7 mouse cellular contexts compared by ENCODE assay signal in the genomic region with DNA sequence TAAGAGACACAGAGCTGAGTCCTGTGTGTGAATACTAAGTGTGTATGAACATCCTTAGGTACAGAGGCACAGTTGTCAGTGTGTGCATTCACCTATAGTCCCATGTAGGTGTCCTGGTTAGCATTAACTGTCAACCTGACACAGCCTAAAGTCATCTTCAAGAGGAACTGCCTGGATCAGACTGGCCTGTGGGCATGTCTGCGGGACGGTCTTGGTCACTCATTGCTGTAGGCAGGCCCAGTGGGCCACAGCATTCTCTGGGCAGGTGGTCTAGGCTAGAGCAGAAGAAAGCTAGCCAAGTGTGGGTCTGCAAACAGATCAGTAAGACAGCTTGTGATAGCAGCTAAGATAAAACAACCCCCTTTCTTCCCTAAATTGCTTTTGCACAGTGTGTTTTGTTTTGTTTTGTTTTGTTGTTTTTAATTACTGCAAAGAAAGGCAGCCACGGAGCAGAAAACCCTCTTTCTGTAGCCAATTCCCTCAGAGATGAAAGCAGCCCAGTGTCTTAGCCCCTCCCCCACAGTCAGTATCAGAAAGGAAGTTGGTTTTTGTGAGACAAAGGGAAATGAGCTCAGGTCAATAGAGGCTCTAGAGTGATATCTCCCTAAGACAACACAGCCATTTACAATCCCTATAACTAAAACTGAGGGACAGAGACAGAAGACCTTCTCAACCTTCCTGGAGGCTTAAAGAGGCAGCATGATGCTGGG.
DNase-seq lines count a peak whose midpoint lies in the region; ATAC-seq and TF ChIP-seq lines count a peak whose summit lies in the region.

No protein-coding gene starts in this region.

- no peak overlapping the region for H3K27ac ChIP-seq in intestine, embryonic 14.5 days (ENCODE audit: low read depth)
- H3K27ac ChIP-seq in intestine, postnatal 0 days (ENCODE audit: low read depth, low read length): no peak overlapping the region
- H3K27ac ChIP-seq in embryonic facial prominence, embryonic 10.5 days (replicated peaks): peak overlapping the region; percentile 63; the same call in 1 of the 2 replicates

- 49% methylated on average over 3 of the region's 3 CpGs for WGBS in intestine, embryonic 14.5 days
- WGBS in intestine, postnatal 0 days: 55% methylated on average over 3 of the region's 3 CpGs
- WGBS in embryonic facial prominence, embryonic 10.5 days: 48% methylated on average over 3 of the region's 3 CpGs

- no peak overlapping the region for H3K9ac ChIP-seq in intestine, embryonic 14.5 days (ENCODE audit: low read length)
- no peak overlapping the region for H3K9ac ChIP-seq in intestine, postnatal 0 days (ENCODE audit: low read depth, low read length)

- 0 out of 2 replicates have a peak, but pooled peaks have one; percentile 12 for ATAC-seq in intestine, embryonic 14.5 days (replicated peaks; ENCODE audit: low FRiP score, low TSS enrichment, low read depth)
- no peak for ATAC-seq in intestine, postnatal 0 days
- ATAC-seq in CD4-positive, CD25-positive, alpha-beta regulatory T cell, adult 4 months: peak; percentile 43
- 0 out of 2 replicates have a peak, but pooled peaks have one; percentile 19 for ATAC-seq in megakaryocyte progenitor cell, adult 5-6 weeks (replicated peaks; ENCODE audit: poor library complexity)

- H3K9me3 ChIP-seq in intestine, embryonic 14.5 days (ENCODE audit: control insufficient read depth, low read length): no peaks in the 10 kb centered on the region
- no peaks in the 10 kb centered on the region for H3K9me3 ChIP-seq in intestine, postnatal 0 days (ENCODE audit: control insufficient read depth)
- no peaks in the 10 kb centered on the region for H3K9me3 ChIP-seq in embryonic facial prominence, embryonic 10.5 days

- no peaks in the 10 kb centered on the region for H3K4me1 ChIP-seq in intestine, embryonic 14.5 days (replicated peaks; ENCODE audit: control insufficient read depth, insufficient read depth, low read length)
- H3K4me1 ChIP-seq in intestine, postnatal 0 days (replicated peaks; ENCODE audit: control insufficient read depth, insufficient read depth, low read length): no peaks in the 10 kb centered on the region
- peaks cover 17% of the 10 kb centered on the region for H3K4me1 ChIP-seq in embryonic facial prominence, embryonic 10.5 days

- no peak overlapping the region for H3K4me2 ChIP-seq in intestine, embryonic 14.5 days (ENCODE audit: low read length)
- H3K4me2 ChIP-seq in intestine, postnatal 0 days (replicated peaks; ENCODE audit: low read depth): no peak overlapping the region

- H3K4me3 ChIP-seq in intestine, embryonic 14.5 days (ENCODE audit: low read depth, low read length): no peak overlapping the region
- no peak overlapping the region for H3K4me3 ChIP-seq in intestine, postnatal 0 days (ENCODE audit: low read depth, low read length)
- H3K4me3 ChIP-seq in embryonic facial prominence, embryonic 10.5 days: no peak overlapping the region

- no peak for TF ChIP-seq CTCF in intestine, postnatal 0 days (IDR thresholded peaks at IDR 0.05; ENCODE audit: low read depth)

- DNase-seq in intestine, embryonic 14.5 days (ENCODE audit: low spot score): peak; percentile 48
- DNase-seq in embryonic facial prominence, embryonic 10.5 days (ENCODE audit: low spot score): no peak
- DNase-seq in urinary bladder, postnatal 14 days (ENCODE audit: low spot score): no peak
- DNase-seq in adrenal gland, postnatal 10 days: no peak

- H3K36me3 ChIP-seq in intestine, embryonic 14.5 days (ENCODE audit: control insufficient read depth, insufficient read depth, low read length): no peaks in the 10 kb centered on the region
- no peaks in the 10 kb centered on the region for H3K36me3 ChIP-seq in intestine, postnatal 0 days (ENCODE audit: control insufficient read depth, insufficient read depth)
- no peaks in the 10 kb centered on the region for H3K36me3 ChIP-seq in embryonic facial prominence, embryonic 10.5 days (replicated peaks)

- H3K27me3 ChIP-seq in intestine, embryonic 14.5 days (replicated peaks; ENCODE audit: control insufficient read depth, insufficient read depth, low read length): no peaks in the 10 kb centered on the region
- no peaks in the 10 kb centered on the region for H3K27me3 ChIP-seq in intestine, postnatal 0 days (replicated peaks; ENCODE audit: control insufficient read depth, insufficient read depth, low read length)
- no peaks in the 10 kb centered on the region for H3K27me3 ChIP-seq in embryonic facial prominence, embryonic 10.5 days (replicated peaks; ENCODE audit: low read depth, poor library complexity, severe bottlenecking)
